Mouse (Mus musculus): ENCODE data around the gene Ndc1. TPM values are rescaled to one million over a fixed set of nuclear protein-coding genes. Genes with fewer than 3 reads are reported as not detected.
A peak's percentile ranks its signal among the peaks of the same experiment; 100 is the strongest.

Gene Ndc1
- polyA plus RNA-seq, 1 experiment from 2014 or later: 61.7 TPM

- no peak overlapping the region for H3K4me2 ChIP-seq (ENCODE audit: low read depth, low read length)
- H3K27me3 ChIP-seq (ENCODE audit: control insufficient read depth, insufficient read depth, low read length): no peaks in the 10 kb centered on the region
- H3K36me3 ChIP-seq (replicated peaks; ENCODE audit: control insufficient read depth, insufficient read depth, low read depth, low read length): no peaks in the 10 kb centered on the region
- no peak for ATAC-seq (replicated peaks; ENCODE audit: insufficient number of reproducible peaks, low FRiP score, low TSS enrichment, low read depth)
- no peak overlapping the region for H3K4me3 ChIP-seq (ENCODE audit: low read depth, low read length)
- 35% methylated on average over 11 of the region's 11 CpGs for WGBS
- H3K9me3 ChIP-seq (replicated peaks; ENCODE audit: control insufficient read depth, low read length): no peaks in the 10 kb centered on the region
- DNase-seq (ENCODE audit: low spot score): peak; percentile 93
- no peak overlapping the region for H3K27ac ChIP-seq (replicated peaks; ENCODE audit: low read depth, low read length)
- H3K4me1 ChIP-seq (ENCODE audit: control insufficient read depth, insufficient read depth, low read length): peaks cover 14% of the 10 kb centered on the region
- H3K9ac ChIP-seq (replicated peaks; ENCODE audit: low read length): no peak overlapping the region
Observed at GRCm38 (mm10) chr4:107460468-107460867, 92.9 kb downstream of the Ndc1 start.

Small RNA genes within 50 kb of the gene (microRNA-seq; reads per million reads assigned to microRNA genes)
- not detected for gene Gm24804 (ENCODE audit: borderline number of aligned reads)

Other genes starting within 250 kb of the Ndc1 start
- gene Tmem59, start 189.4 kb upstream of the Ndc1 start, polyA plus RNA-seq (2014; fragmentation: Nextera tagmentation; extraction: Ambion mirVana): 370 and 373 TPM in 2 replicates
- 24.6 and 29.8 TPM in 2 replicates for gene Tceanc2, start 188.7 kb upstream of the Ndc1 start, polyA plus RNA-seq (2014; fragmentation: Nextera tagmentation; extraction: Ambion mirVana)
- gene Ldlrad1, start 158.6 kb upstream of the Ndc1 start, polyA plus RNA-seq (2014; fragmentation: Nextera tagmentation; extraction: Ambion mirVana): not detected in 2 replicates
- gene Lrrc42, start 114.3 kb upstream of the Ndc1 start, polyA plus RNA-seq (2014; fragmentation: Nextera tagmentation; extraction: Ambion mirVana): 101 and 105 TPM in 2 replicates
- gene Hspb11, start 114.2 kb upstream of the Ndc1 start, polyA plus RNA-seq (2014; fragmentation: Nextera tagmentation; extraction: Ambion mirVana): 27.5 and 37.7 TPM in 2 replicates
- gene Dio1, start 60.6 kb upstream of the Ndc1 start, polyA plus RNA-seq (2014; fragmentation: Nextera tagmentation; extraction: Ambion mirVana): not detected in 2 replicates
- gene Yipf1, start 53.4 kb upstream of the Ndc1 start, polyA plus RNA-seq (2014; fragmentation: Nextera tagmentation; extraction: Ambion mirVana): 51.8 and 53.6 TPM in 2 replicates
- gene Glis1, start 66.8 kb downstream of the Ndc1 start, polyA plus RNA-seq (2014; fragmentation: Nextera tagmentation; extraction: Ambion mirVana): 7.7 and 8.4 TPM in 2 replicates